Mouse (Mus musculus) granulocyte monocyte progenitor cell, adult 5-6 weeks (primary cell): Measurements from ENCODE around the gene Tspan4. TPM values are rescaled to one million over a fixed set of nuclear protein-coding genes. Genes with fewer than 3 reads are reported as not detected.

Experiments
- ATAC-seq: replicated peaks from 2 replicates; pipeline ENCODE4 v1.8.0; 2016; ENCODE audit warnings: mild to moderate bottlenecking, moderate TSS enrichment, inconsistent platforms; ENCODE audit not compliant: poor library complexity, severe bottlenecking
- total RNA-seq, 2 experiments: library from RNA; stranded (forward) in 1 of 2; stranded (reverse) in 1 of 2; fragments of 200-712, 200-1000 nt in 1 of 2; fragments of >200 nt in 1 of 2; fragmentation: Nextera tagmentation in 1 of 2; gene quantifications; 2 replicates each; pipeline ENCODE4 v1.2.3; 2014 to 2017

Tspan4 gene
- total RNA-seq, 2 experiments from 2014 or later = 42.6 to 50.4 TPM

- peak; percentile 73 for ATAC-seq
Measured at GRCm38 (mm10) chr7:141540312-141541081, 65.5 kb downstream of the Tspan4 start.

DNA sequence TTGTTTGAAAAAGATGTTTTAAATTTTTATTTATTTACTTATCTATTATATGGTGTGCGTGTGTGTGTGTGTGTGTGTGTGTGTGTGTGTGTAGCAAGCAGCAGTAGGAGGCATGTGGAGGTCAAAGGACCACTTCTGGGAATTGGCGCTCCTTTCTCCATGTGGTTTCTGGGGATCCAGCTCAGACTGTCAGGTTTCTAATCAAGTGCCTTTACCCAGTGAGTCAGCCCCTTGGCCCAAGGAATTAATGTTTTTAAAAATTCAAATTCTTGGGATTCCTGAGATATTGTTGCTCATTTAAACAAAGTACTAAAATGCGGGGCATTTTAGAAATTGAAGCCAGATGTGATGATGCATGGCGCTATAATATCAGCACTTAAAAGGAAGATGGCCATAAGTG lies 66.6 kb downstream of the Tspan4 start:
- ATAC-seq = no peak

DNA sequence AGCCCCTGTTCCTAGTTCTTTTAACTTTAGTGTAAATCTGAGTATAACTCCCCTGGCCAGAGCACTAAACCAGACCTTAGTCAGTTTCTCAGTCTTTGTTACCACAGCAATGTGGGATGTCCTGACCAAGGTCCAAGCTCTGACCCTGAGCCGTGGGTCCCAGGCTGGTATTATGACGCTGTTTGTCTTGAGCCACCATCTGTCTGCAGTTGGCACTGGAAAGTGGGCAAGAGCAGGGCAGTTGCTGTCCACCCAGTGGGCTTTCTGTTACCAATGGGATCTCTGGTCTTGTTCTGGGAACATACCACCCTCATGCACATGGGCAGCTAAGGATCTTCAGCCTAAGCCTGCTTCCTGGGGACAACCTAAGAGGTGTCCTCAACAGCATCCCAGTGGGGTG lies 67.5 kb downstream of the Tspan4 start:
- no peak for ATAC-seq

Other genes starting within 250 kb of the Tspan4 start
- gene Phrf1, start 246.5 kb upstream of the Tspan4 start, total RNA-seq (2014; fragmentation: Nextera tagmentation) = 70.9 and 75.4 TPM in 2 replicates
- 51.7 and 57.7 TPM in 2 replicates for gene Phrf1, start 246.5 kb upstream of the Tspan4 start, total RNA-seq (2017)
- 0.38 and 1.3 TPM in 2 replicates for gene Irf7, start 208.8 kb upstream of the Tspan4 start, total RNA-seq (2014; fragmentation: Nextera tagmentation)
- gene Irf7, start 208.8 kb upstream of the Tspan4 start, total RNA-seq (2017) = 2.1 and 2.7 TPM in 2 replicates
- not detected in 2 replicates for gene Cdhr5, start 198.5 kb upstream of the Tspan4 start, total RNA-seq (2014; fragmentation: Nextera tagmentation)
- not detected in 2 replicates for gene Cdhr5, start 198.5 kb upstream of the Tspan4 start, total RNA-seq (2017)
- not detected in 2 replicates for gene Sct, start 196.1 kb upstream of the Tspan4 start, total RNA-seq (2014; fragmentation: Nextera tagmentation)
- not detected in 2 replicates for gene Sct, start 196.1 kb upstream of the Tspan4 start, total RNA-seq (2017)
- gene Drd4, start 183.2 kb upstream of the Tspan4 start, total RNA-seq (2014; fragmentation: Nextera tagmentation) = not detected in 2 replicates
- gene Drd4, start 183.2 kb upstream of the Tspan4 start, total RNA-seq (2017) = not detected in 2 replicates
- gene Deaf1, start 147.6 kb upstream of the Tspan4 start, total RNA-seq (2014; fragmentation: Nextera tagmentation) = 43.3 and 52.4 TPM in 2 replicates
- gene Deaf1, start 147.6 kb upstream of the Tspan4 start, total RNA-seq (2017) = 6.3 and 21.4 TPM in 2 replicates
- gene Tmem80, start 147.5 kb upstream of the Tspan4 start, total RNA-seq (2014; fragmentation: Nextera tagmentation) = 6.0 and 13.2 TPM in 2 replicates
- 4.5 and 8.7 TPM in 2 replicates for gene Tmem80, start 147.5 kb upstream of the Tspan4 start, total RNA-seq (2017)
- 0.11 TPM in 1 of 2 replicates, not detected in the other for gene Eps8l2, start 136.4 kb upstream of the Tspan4 start, total RNA-seq (2014; fragmentation: Nextera tagmentation)
- not detected in 2 replicates for gene Eps8l2, start 136.4 kb upstream of the Tspan4 start, total RNA-seq (2017)
- 289 and 344 TPM in 2 replicates for gene Taldo1, start 83.0 kb upstream of the Tspan4 start, total RNA-seq (2014; fragmentation: Nextera tagmentation)
- 559 and 668 TPM in 2 replicates for gene Taldo1, start 83.0 kb upstream of the Tspan4 start, total RNA-seq (2017)
- gene Gatd1, start 61.1 kb upstream of the Tspan4 start, total RNA-seq (2014; fragmentation: Nextera tagmentation) = 19.7 and 41.9 TPM in 2 replicates
- gene Gatd1, start 61.1 kb upstream of the Tspan4 start, total RNA-seq (2017) = 10.8 and 15.6 TPM in 2 replicates
- not detected in 2 replicates for gene Cend1, start 45.7 kb upstream of the Tspan4 start, total RNA-seq (2014; fragmentation: Nextera tagmentation)
- gene Cend1, start 45.7 kb upstream of the Tspan4 start, total RNA-seq (2017) = not detected in 2 replicates
- 18.8 and 36.2 TPM in 2 replicates for gene Slc25a22, start 37.3 kb upstream of the Tspan4 start, total RNA-seq (2014; fragmentation: Nextera tagmentation)
- 4.3 and 4.9 TPM in 2 replicates for gene Slc25a22, start 37.3 kb upstream of the Tspan4 start, total RNA-seq (2017)
- 33.2 and 45.1 TPM in 2 replicates for gene Pidd1, start 31.2 kb upstream of the Tspan4 start, total RNA-seq (2014; fragmentation: Nextera tagmentation)
- 10.5 and 16.4 TPM in 2 replicates for gene Pidd1, start 31.2 kb upstream of the Tspan4 start, total RNA-seq (2017)
- gene Rplp2, start 27.9 kb upstream of the Tspan4 start, total RNA-seq (2014; fragmentation: Nextera tagmentation) = 2,601 and 5,139 TPM in 2 replicates
- 2,496 and 4,245 TPM in 2 replicates for gene Rplp2, start 27.9 kb upstream of the Tspan4 start, total RNA-seq (2017)
- 93.9 and 97.0 TPM in 2 replicates for gene Pnpla2, start 20.0 kb upstream of the Tspan4 start, total RNA-seq (2014; fragmentation: Nextera tagmentation)
- gene Pnpla2, start 20.0 kb upstream of the Tspan4 start, total RNA-seq (2017) = 19.0 and 35.1 TPM in 2 replicates
- 15.8 and 21.3 TPM in 2 replicates for gene Cracr2b, start 14.1 kb upstream of the Tspan4 start, total RNA-seq (2014; fragmentation: Nextera tagmentation)
- 14.9 and 15.8 TPM in 2 replicates for gene Cracr2b, start 14.1 kb upstream of the Tspan4 start, total RNA-seq (2017)
- 19.2 and 20.0 TPM in 2 replicates for gene Cd151, start 7.8 kb upstream of the Tspan4 start, total RNA-seq (2014; fragmentation: Nextera tagmentation)
- 18.4 and 20.4 TPM in 2 replicates for gene Cd151, start 7.8 kb upstream of the Tspan4 start, total RNA-seq (2017)
- gene Polr2l, start 108 bp upstream of the Tspan4 start, total RNA-seq (2014; fragmentation: Nextera tagmentation) = 36.4 and 59.6 TPM in 2 replicates
- gene Polr2l, start 108 bp upstream of the Tspan4 start, total RNA-seq (2017) = 40.9 and 43.5 TPM in 2 replicates
- gene Chid1, start 64.6 kb downstream of the Tspan4 start, total RNA-seq (2014; fragmentation: Nextera tagmentation) = 12.2 and 26.1 TPM in 2 replicates
- gene Chid1, start 64.6 kb downstream of the Tspan4 start, total RNA-seq (2017) = 40.2 and 40.9 TPM in 2 replicates
- gene Ap2a2, start 86.9 kb downstream of the Tspan4 start, total RNA-seq (2014; fragmentation: Nextera tagmentation) = 18.9 and 21.0 TPM in 2 replicates
- 20.2 and 28.4 TPM in 2 replicates for gene Ap2a2, start 86.9 kb downstream of the Tspan4 start, total RNA-seq (2017)
- 0.80 TPM in 1 of 2 replicates, not detected in the other for gene Muc6, start 180.1 kb downstream of the Tspan4 start, total RNA-seq (2014; fragmentation: Nextera tagmentation)
- not detected in 2 replicates for gene Muc6, start 180.1 kb downstream of the Tspan4 start, total RNA-seq (2017)
- gene Muc2, start 215.1 kb downstream of the Tspan4 start, total RNA-seq (2014; fragmentation: Nextera tagmentation) = not detected in 2 replicates
- gene Muc2, start 215.1 kb downstream of the Tspan4 start, total RNA-seq (2017) = not detected in 2 replicates